Mouse (Mus musculus): ENCODE measurements around the gene Tdrd12.
A peak's percentile ranks its signal among the peaks of the same experiment; 100 is the strongest.
"Not testable (repeated sequence)": the region's sequence is repeated elsewhere in the genome, so short reads cannot be mapped to it uniquely, and the experiment has no call there.

Gene Tdrd12

DNA sequence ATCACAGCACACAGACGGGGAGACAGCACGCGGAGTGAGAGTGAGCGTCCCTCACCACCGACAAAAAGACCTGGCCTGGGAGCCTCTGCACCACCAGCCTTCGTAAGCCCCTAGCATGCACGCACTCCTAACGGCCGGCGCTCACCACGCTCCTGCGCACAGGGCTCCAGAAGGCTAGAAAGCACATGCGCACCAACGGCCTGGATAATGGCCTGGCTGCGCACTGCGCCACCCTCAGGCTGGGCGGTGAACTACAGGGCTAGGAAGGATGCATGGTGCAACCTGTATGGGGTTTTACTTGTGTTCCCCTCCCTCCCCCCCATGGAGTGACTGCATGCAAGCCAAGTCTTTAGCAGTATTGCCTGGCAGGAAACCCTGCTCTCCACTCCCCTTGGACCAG lies at the start of gene Tdrd12:
TSS of gene Tdrd12 (minus strand) at position 184 of the 400 bp plus-strand sequence.
- DNase-seq (ENCODE audit: low spot score) = no peak

DNA sequence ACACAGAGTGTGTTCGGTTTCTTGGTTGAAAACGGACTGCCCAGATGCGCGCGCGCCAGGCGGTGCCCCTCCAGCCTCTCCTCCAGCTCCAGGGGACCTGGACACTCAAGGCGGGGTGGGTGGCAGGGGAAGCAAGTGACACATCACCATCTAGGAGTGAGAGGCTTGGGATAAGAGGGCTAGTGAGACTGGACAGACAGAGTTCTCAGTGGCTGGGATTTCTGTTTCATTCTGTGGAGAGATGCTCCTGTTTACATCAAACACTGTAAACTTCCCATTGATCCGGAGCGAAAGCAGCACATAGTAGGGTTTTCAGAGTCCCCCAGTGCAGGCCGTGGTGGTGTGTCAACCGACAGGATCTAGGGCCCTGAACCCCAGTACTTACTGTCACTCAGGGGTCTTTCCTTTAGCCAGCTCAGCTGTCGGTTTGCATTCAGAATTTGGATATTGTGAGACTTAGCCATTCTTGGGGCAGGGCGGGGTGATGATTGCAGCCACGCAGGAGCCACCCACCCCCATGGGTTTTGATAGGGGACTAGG lies 49.4 kb upstream of the Tdrd12 start:
- DNase-seq (ENCODE audit: low spot score) = no peak

DNA sequence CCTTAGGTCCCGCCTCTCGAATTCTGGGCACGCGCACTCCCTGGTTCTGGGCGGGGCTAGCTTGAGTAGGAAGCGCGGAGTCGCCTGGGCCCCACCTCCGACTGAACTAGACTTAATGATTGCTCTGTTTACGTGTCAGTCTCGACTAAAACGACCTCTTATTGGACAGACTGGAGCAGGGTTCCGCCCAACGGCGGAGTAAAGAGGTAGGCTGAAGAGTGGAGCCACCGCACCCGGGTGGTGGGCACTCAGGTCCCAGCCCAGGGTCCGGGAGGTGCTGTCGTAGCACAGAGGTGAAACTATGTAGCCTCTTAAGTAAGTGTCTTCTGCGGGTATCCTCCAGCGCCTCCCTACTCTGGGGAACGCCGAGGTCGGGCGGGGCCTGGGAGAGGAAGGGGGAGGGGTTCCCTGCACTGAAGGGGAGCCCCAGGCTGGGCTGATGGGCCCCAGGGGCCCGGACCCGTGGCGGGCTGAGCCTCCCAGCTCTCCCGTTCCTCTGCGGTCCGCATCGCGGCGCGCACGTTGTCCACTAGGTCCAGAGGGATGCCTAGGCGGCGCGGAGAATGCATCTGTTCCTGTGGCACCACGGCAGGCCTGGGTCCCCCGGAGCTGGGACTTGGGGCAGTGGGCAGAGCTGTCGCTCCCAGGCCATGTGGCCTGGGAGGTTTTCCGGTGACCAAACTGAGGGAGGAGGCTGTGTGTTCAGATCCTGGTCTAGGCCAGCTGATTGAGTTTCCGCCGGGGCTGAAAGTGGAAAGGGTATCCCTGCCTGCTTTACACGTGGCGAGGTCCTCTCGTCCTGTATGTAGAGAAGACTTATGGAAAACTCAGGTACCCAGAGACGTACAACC lies 48.7 kb upstream of the Tdrd12 start, which contains the start of gene Ankrd27:
TSS of gene Ankrd27 (plus strand) at position 190 of the 851 bp plus-strand sequence.
- DNase-seq (ENCODE audit: low spot score) = peak; percentile 94

DNA sequence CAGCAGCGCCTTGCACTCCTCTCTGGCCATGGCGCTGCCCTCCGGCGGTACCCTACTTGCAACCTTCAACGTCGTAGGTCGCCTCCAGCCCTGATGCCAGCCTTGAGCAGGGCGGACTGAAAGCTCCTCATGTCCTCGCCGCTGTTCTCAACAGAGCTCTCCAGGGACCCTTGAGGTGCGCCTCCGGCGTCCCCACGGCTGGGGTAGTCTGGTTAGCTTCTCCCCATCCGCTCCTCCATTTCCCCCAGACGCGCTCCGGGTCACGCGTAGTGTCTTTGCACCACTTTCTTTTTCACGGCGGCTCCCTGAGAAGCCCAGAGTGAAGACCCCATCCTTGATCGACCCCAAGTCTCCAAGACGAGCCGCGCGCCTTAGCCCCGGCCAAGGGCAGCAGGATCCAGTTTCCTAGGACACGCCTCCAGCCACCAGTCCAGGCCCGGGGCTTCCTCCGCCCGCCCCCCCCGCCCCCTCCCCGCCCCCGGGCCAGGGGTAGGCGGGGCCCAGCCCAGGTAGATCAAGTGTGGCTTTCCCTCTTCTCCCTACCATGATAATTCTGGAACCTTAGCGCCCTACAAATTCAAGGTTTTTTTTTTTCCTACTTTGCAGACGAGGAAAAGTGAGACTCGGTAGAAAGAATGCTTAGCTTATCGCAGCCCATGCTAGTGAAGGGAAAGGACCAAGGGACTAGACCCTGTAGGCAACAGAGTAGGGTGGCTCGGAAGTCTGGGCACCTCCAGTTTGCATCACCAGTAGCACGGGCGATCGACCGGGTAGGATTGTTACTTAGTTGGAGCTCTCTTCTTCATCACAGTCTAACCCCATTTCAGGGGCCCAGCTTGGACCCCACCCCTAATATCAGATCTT lies 47.9 kb upstream of the Tdrd12 start, which contains the start of gene Rgs9bp:
TSS of gene Rgs9bp (minus strand) at position 392 of the 864 bp plus-strand sequence.
- DNase-seq (ENCODE audit: low spot score) = peak; percentile 53

DNA sequence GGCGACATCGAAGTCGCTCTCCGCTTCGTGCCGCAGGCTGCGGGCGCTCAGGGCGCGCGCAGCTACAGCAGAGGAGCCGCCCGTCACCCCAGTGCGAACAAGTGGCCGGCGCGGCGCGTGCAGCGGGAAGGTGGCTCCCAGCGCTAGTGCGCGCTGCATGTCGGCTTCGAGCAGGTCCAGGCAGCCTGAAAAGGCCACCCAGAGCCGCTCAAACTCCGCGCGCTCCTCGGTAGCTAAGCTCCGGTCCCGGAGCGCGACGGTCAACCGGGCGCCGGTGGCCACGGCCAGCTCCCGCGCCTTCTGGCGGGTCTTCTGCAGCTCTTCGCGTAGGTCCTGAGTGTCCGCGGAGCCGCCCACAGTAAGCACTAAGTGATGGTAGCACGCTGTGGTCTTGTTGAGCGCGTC lies 47.2 kb upstream of the Tdrd12 start:
- no peak for DNase-seq (ENCODE audit: low spot score)

DNA sequence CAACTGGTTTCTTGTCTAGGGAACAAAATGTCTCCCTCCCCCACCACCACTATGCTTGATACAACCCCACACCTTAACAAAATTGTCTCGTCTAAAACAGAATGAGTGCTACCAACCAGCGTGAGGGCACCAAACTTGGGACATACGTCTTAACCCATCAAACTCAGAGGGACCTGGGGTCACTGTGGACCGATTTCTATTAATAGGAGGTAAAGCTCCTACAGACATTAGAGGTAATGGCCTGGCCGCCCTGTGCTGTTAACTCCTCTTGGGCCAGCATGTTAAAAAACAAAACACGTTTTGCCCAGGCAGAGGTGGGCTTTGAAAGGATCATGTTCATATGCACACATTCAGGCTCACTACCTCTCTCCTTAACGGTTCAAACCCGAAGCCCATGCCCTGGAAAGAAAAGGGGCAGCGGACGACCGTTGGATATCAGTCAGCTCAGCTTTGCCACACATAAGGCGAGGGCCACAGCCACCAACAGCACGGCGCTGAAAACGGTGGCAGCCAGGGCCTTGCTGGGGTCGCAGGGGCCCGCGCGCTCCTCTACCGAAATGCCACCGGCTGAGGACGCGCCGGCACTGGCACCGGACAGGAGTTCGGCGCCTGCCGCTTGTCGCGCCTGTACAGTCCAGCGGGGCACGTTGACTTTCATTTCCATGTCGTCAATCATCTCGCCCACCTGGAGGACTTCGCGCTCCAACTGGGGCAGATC lies 46.7 kb upstream of the Tdrd12 start:
- DNase-seq (ENCODE audit: low spot score) = no peak

DNA sequence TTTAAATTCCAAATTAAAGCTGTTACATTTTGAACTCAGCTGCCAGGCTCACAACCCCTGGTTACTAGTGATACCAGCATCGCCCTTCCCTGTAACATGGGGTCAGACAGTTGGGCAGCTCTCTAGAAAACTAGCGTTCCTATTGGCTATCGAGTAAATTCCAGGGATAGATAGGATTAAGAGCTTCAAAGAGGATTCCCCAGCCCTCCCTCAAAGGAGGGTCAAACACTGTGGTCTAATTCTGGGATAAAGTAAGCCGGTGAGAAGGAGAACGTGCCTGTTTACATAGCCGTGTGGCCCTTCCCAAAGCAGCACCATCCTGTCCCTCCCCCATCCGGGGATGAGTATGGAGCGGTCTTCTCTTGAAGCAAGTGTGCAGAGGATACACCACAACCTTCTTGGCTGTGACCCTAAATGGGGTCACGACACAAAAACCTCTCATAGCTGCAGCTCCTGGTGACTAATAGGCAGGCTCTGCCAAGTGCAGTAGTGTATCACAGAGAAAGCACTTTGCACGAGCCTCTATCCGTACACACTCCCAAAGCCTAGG lies 46.0 kb upstream of the Tdrd12 start:
- DNase-seq (ENCODE audit: low spot score) = no peak

DNA sequence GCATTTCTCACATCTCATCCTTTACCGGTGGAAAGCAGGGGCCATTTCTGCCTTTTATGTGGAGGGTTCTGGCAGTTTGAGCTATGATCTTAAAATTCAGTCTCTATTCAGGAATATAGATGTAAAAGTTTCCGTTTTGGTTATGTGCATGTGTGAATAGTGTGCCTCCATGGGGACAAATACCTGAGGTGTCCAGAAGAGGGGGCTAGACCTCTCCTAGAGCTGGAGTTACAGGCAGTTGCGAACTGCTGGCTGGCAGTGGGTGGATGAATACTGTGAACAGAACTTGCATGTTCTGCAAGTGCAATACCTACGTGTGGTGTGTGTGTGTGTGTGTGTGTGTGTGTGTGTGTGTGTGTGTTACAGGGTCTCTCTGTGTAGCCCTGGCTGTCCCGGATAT lies 45.2 kb upstream of the Tdrd12 start:
- no peak for DNase-seq (ENCODE audit: low spot score)

DNA sequence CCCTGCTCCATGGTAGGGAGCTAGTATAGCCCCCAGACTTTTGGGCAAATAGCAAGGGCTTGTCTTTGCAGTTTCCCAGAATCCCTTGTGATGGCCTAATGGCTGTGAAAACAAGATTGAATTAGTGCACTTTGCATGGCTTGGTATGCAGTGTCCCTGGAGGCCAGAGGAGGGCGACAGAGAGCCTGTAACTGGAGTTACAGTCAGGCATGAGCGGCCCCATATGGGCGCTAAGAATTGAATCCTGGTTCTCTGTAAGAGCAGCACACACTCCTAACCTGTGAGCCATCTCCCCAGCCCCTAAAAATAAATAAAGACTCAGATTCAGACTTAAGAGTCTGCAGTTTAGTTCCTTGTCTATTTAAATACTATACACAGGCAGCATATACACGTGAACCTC lies 42.3 kb upstream of the Tdrd12 start:
- DNase-seq (ENCODE audit: low spot score) = peak; percentile 44

DNA sequence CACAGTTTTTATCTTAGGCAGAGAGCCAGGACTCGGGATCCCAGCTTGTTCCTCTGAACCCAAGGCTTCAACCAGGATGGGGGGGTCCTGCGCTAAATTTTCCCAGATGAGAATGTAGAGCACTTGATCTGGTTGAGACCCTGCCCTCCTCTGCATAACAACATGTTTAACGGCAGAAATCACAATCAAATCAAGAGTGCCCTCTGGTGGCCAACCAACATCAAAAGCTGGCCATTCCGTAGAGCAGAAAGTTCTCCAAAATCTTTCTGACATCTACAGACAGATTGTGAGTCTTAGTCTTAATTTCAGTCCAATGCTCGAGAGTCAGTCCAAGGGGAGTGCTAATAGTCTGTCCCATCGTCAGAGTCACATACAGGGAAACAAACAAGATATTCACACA lies 33.3 kb upstream of the Tdrd12 start:
- not testable (repeated sequence) for DNase-seq (ENCODE audit: low spot score)

DNA sequence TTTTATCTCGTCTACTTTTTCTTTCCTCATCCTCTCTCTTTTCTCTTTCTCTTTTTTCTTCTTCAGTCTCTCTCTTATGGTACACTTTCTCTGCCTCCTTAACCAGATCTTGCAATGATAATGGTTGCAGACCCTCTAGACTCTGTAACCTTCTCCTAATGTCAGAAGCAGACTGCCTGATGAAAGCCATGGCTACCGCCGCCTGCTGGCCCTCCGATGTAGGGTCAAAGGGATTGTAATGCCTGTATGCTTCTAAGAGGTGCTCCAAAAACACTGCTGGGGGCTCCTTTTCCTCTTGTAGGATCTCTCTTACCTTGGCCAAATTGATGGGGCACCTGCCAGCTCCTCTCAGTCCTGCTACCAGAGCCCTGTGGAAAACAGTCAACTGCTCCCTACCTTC lies 32.2 kb upstream of the Tdrd12 start:
- DNase-seq (ENCODE audit: low spot score) = not testable (repeated sequence)

DNA sequence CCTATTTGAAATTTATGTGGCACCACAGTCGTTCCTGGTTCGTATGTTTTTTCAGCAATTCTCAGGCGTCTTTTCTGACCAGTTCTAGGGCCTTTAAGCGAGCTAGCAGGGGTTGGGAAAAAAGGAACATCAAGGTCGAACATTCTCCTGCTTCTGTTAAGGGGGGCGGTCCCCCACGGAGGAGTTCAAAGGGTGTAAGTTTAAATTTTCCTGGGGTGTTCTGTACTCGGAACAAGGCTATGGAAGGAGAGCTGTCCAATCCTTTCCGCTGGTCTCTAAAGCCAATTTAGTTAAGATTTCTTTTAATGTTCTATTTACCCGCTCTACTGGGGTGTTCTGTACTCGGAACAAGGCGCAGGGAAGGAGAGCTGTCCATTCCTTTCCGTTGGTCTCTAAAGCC lies 28.4 kb upstream of the Tdrd12 start:
- DNase-seq (ENCODE audit: low spot score) = not testable (repeated sequence)

DNA sequence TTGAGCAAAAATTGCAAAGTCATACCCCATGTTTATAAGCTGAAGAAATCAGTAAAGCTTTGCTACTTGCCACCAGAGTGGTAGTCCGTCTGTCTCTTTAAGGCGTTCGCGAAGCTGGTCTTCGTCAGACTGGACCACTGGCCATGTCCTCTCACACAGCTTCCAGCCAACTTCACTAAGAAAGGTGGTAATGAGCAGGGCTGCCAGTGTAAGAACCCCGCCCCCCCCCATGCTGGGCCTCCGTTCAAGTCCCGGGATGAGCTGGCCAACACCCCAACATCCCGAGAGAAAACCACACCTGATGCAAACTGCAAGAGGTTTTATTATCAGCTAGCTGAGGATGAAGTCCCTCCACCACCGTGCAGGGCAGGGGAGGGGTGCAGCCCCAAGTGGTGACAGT lies 27.3 kb upstream of the Tdrd12 start:
- not testable (repeated sequence) for DNase-seq (ENCODE audit: low spot score)

DNA sequence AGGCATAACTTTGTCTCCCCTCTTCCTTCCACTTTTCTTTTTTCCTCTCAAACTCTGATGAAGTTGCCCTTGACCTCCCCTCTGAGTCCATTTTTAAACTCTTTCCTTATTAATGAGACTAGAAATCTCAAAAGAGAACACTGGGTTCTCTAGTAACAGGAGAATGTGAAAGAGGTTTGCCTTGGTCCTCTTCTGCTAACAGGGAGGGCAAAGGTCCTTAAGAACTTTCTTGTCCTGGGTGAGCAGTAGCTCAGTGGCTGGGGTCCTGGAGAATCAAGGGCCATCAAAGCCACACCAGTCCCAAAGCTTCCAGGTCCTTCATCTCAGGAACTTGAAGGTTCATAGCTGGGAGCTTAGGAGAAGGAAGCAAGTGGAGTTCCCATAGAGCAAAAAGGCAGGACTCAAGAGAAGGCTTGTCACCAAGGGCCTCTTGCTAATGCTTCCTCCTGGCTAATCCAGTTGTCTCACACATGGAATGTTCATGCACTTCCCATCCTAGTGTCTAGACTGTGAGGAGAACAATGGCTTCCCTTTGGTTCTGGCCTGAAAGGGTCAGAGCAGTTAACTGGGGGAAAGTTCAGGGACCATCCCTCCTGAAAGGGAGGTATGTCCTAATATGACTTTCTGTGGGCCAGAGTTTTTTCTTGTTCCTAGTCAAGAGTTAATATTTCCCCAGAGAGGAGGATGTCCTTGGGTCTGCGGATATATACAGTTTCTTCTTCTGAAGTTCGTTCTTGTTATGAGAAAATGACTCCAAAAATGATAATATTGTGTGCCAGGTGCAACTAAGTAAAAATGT lies 26.7 kb upstream of the Tdrd12 start:
- no peak for DNase-seq (ENCODE audit: low spot score)

DNA sequence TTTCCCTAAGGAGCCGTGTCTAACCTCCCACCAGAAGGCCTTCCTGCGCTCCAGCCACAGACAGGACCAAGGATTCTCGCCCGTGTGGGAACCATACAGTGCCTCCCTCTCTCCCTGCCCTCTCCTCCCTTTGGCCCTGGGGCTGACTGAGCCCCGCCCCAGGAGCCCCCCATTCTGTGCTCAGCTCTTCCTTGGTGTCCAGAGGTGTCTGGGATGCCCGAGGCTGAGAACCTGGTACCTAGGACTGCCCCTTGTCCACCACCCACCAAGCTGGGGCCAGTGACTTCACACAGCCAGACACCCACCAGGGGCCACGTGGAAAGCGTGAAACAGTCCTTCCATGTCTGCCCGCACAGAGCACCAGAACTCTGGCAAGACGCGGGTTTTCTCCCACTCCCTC lies 25.5 kb upstream of the Tdrd12 start:
- no peak for DNase-seq (ENCODE audit: low spot score)

DNA sequence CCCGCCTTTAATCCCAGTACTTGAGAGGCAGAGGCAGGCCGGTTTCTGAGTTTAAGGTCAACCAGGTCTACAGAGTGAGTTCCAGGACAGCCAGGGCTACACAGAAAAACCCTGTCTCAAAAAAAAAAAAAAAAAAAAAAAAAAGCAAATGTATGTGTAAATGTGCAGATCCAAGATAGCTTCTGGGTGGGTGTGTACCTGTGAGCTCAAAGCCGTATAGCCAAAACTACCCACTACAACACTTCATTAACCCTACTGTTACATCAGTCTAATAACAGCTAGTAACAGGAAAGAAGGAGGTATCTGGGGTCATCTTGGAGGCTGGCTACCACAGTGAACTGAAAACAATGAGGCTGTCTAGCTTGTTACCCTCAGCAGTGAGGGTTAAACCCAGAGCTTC lies 22.3 kb upstream of the Tdrd12 start:
- no peak for DNase-seq (ENCODE audit: low spot score)

DNA sequence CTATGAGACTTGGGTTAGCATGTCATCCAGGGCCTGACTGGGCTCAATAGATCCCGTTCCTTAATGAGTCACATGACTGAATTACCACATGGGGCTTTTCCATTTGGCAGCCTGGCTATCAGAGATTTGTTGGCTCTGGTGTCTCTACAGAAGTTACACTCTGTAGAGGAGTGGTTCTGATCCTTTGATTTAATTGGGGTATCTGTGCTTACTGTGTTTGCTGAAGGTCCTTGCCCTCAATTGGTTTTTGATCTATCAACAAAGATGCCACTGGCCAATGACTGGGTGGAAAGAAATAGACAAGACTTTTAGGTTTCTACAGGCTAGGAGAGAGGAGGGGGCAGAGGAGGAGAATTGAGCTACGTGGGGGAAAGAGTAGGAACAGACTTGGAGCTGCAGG lies 21.1 kb upstream of the Tdrd12 start:
- DNase-seq (ENCODE audit: low spot score) = no peak

DNA sequence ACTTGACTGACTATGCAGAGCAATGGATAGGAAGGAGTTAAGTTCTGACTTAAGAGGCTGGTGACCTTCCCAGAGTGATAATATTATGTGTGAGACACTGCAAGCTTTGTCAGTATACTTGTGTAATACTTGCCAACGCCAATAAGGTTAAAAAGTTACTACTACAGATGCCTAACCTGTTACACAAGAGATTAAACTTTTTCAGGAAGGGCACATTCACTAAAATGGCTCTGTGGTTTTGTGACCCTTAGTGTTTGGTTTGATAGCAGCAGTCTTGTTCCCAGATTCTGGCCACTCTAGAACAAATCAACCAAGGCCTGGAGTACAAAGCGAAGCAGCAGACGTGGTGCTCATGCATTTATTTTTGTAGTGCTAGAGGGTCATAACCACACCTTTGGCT lies 20.0 kb upstream of the Tdrd12 start:
- no peak for DNase-seq (ENCODE audit: low spot score)

DNA sequence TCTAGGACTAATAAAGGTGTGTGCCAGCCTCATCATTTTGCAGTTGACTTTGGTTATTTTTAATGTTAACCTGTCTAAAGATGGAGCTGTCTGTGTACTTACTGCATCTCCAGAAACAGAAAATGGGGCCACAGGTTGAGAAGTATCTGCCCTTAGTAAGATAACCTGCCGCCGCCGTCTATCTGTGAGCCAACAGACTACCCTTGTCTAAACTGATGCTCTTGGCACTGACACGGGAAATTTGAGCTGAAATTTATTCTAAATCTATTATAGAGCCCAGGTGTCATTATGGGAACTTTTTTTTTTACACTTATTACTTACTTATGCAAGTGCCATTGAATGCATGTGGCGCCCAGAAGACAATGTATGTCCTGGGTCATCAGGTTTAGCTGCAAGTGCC lies 19.4 kb upstream of the Tdrd12 start:
- DNase-seq (ENCODE audit: low spot score) = no peak

DNA sequence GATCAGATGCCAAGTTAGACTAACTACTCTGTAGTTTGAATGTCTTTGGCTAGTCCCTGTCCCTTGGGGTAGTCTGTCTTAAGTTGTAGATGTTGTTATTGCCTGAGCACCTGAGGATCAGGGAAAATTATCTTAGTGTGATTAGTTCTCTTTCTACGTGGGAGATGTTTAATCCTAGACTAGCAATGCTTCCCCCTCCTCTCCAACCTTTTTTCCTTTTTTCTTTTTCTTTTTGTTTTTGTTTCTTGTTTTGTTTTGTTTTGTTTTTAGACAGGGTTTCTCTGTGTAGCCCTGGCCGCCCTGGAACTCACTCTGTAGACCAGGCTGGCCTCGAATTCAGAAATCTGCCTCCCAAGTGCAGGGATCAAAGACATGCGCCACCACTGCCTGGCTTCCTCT lies 18.7 kb upstream of the Tdrd12 start, which contains the start of gene Nudt19:
TSS of gene Nudt19 (minus strand) at position 100 of the 399 bp plus-strand sequence.
- no peak for DNase-seq (ENCODE audit: low spot score)
